Mouse (Mus musculus) forelimb bud, embryonic 11.5 days (tissue): Measurements from ENCODE around the gene Olfr524.

Experiments used
- DNase-seq: peaks from one replicate; pipeline ENCODE4 v3.0.0-alpha.2; 2012; ENCODE audit warnings: low read depth, low spot score

Gene Olfr524

GRCm38 (mm10) chr7:140205864-140206263, at the start of gene Olfr524:
Gene Olfr524 (minus strand): TSS chr7:140205964.
- no peak for DNase-seq

GRCm38 (mm10) chr7:140253780-140254299, 48.1 kb upstream of the Olfr524 start:
- no peak for DNase-seq

GRCm38 (mm10) chr7:140247216-140247615, 41.5 kb upstream of the Olfr524 start, which contains the start of gene 5830411N06Rik:
Gene 5830411N06Rik (plus strand): TSS chr7:140247284.
- DNase-seq: no peak

- no peak for DNase-seq
These were observed 27.9 kb upstream of the Olfr524 start for GRCm38 (mm10) chr7:140233696-140234095.

GRCm38 (mm10) chr7:140231026-140231425, 25.3 kb upstream of the Olfr524 start:
- no peak for DNase-seq

- no peak for DNase-seq
These were observed 22.7 kb upstream of the Olfr524 start for GRCm38 (mm10) chr7:140228476-140228875.

GRCm38 (mm10) chr7:140224209-140224608, 18.4 kb upstream of the Olfr524 start:
- no peak for DNase-seq

GRCm38 (mm10) chr7:140220375-140220774, 14.6 kb upstream of the Olfr524 start:
- no peak for DNase-seq

- DNase-seq: peak; percentile 24
These were observed 13.5 kb upstream of the Olfr524 start for GRCm38 (mm10) chr7:140219268-140219667.

GRCm38 (mm10) chr7:140217967-140218366, 12.2 kb upstream of the Olfr524 start, which contains the start of gene Cd163l1:
Gene Cd163l1 (plus strand): TSS chr7:140218267.
- DNase-seq: no peak

GRCm38 (mm10) chr7:140213841-140214240, 8.1 kb upstream of the Olfr524 start:
- DNase-seq: no peak

GRCm38 (mm10) chr7:140208677-140209076, 2.9 kb upstream of the Olfr524 start:
- no peak for DNase-seq

- no peak for DNase-seq
These were observed 2.4 kb upstream of the Olfr524 start for GRCm38 (mm10) chr7:140208153-140208552.

- no peak for DNase-seq
These were observed 1.1 kb upstream of the Olfr524 start for GRCm38 (mm10) chr7:140206904-140207303.

- DNase-seq: no peak
These were observed 4.7 kb downstream of the Olfr524 start for GRCm38 (mm10) chr7:140201090-140201489.

- DNase-seq: no peak
These were observed 9.8 kb downstream of the Olfr524 start for GRCm38 (mm10) chr7:140196002-140196401.

- DNase-seq: no peak
These were observed 11.7 kb downstream of the Olfr524 start for GRCm38 (mm10) chr7:140194031-140194430.

- DNase-seq: no peak
These were observed 12.9 kb downstream of the Olfr524 start for GRCm38 (mm10) chr7:140192851-140193250.

GRCm38 (mm10) chr7:140192445-140192844, 13.3 kb downstream of the Olfr524 start:
- DNase-seq: no peak

- no peak for DNase-seq
These were observed 15.3 kb downstream of the Olfr524 start for GRCm38 (mm10) chr7:140190435-140190834.

- DNase-seq: peak; percentile 29
These were observed 17.1 kb downstream of the Olfr524 start for GRCm38 (mm10) chr7:140188391-140189328.

- DNase-seq: no peak
These were observed 17.9 kb downstream of the Olfr524 start for GRCm38 (mm10) chr7:140187721-140188390.
